Mouse (Mus musculus) intestine, embryonic 16.5 days (tissue): ENCODE results near the gene Klhl11. TPM values are rescaled to one million over a fixed set of nuclear protein-coding genes. Genes with fewer than 3 reads are reported as not detected.

Experiments used
- ATAC-seq: fragments of 200-750 bp; cut with Nextera tagmentation; 2 replicates; pipeline ENCODE4 v1.8.0; 2017; ENCODE audit warnings: moderate TSS enrichment, moderate library complexity
- H3K27ac ChIP-seq: fragments of 300-500 bp; sonication (generic); 2 replicates; pipeline ENCODE4 v1.5.1; 2014; ENCODE audit warnings: mild to moderate bottlenecking, low read length
- H3K27me3 ChIP-seq: fragments of 300-500 bp; sonication (generic); replicated peaks from 2 replicates; pipeline ENCODE4 v1.6.1; 2014; ENCODE audit warnings: low read length, control low read depth, mixed read lengths; ENCODE audit not compliant: control insufficient read depth, insufficient read depth
- H3K36me3 ChIP-seq: fragments of 300-500 bp; sonication (generic); 2 replicates; pipeline ENCODE4 v1.6.1; 2014; ENCODE audit warnings: low read length, control low read depth; ENCODE audit not compliant: control insufficient read depth, insufficient read depth
- H3K4me1 ChIP-seq: fragments of 300-500 bp; sonication (generic); 2 replicates; pipeline ENCODE4 v1.6.1; 2014; ENCODE audit warnings: low read length, control low read depth, mixed read lengths; ENCODE audit not compliant: control insufficient read depth, insufficient read depth
- H3K4me2 ChIP-seq: fragments of 300-500 bp; sonication (generic); 2 replicates; pipeline ENCODE4 v1.6.1; 2014; ENCODE audit warnings: low read depth, low read length, control low read depth
- H3K4me3 ChIP-seq: fragments of 300-500 bp; sonication (generic); 2 replicates; pipeline ENCODE4 v1.5.1; 2014; ENCODE audit warnings: mild to moderate bottlenecking, low read length
- H3K9ac ChIP-seq: fragments of 300-500 bp; sonication (generic); 2 replicates; pipeline ENCODE4 v1.6.1; 2014; ENCODE audit warnings: low read depth, low read length
- H3K9me3 ChIP-seq: fragments of 300-500 bp; sonication (generic); 2 replicates; pipeline ENCODE4 v1.6.1; 2016; ENCODE audit warnings: low read length, control low read depth; ENCODE audit not compliant: control insufficient read depth
- WGBS: fragments of 180-500 bp; shearing (Covaris S2); extraction: QIAGEN DNeasy Blood & Tissue Kit; methylation state at CpG from one replicate; pipeline ENCODE4 v1.1.7; 2014; 5-methylcytosine and 5-hydroxymethylcytosine counted together
- polyA plus RNA-seq: library from polyadenylated mRNA; unstranded; fragments of >200 nt; fragmentation: Nextera tagmentation; extraction: Ambion mirVana; gene quantifications from 2 replicates; pipeline ENCODE4 v1.2.1, GENCODE M21; 2015

Klhl11 gene
- polyA plus RNA-seq, 1 experiment from 2014 or later, result 4.0 TPM

GRCm38 (mm10) chr11:100484461-100484860 is 11.9 kb upstream of the Klhl11 start:
- no peak for ATAC-seq
- no peak overlapping the region for H3K27ac ChIP-seq
- peaks cover 28% of the 10 kb centered on the region for H3K36me3 ChIP-seq
- 94% methylated on average over 3 of the region's 3 CpGs for WGBS
- H3K4me3 ChIP-seq, result no peak overlapping the region
- no peak overlapping the region for H3K4me2 ChIP-seq
- no peak overlapping the region for H3K9ac ChIP-seq
- H3K27me3 ChIP-seq, result no peaks in the 10 kb centered on the region
- no peaks in the 10 kb centered on the region for H3K4me1 ChIP-seq
- H3K9me3 ChIP-seq, result no peaks in the 10 kb centered on the region

GRCm38 (mm10) chr11:100479152-100479551 is 6.6 kb upstream of the Klhl11 start:
- H3K27ac ChIP-seq, result no peak overlapping the region
- 56% methylated on average over 7 of the region's 7 CpGs for WGBS
- H3K36me3 ChIP-seq, result peaks cover 28% of the 10 kb centered on the region
- H3K4me3 ChIP-seq, result no peak overlapping the region
- no peaks in the 10 kb centered on the region for H3K4me1 ChIP-seq
- H3K27me3 ChIP-seq, result no peaks in the 10 kb centered on the region
- no peak overlapping the region for H3K9ac ChIP-seq
- no peaks in the 10 kb centered on the region for H3K9me3 ChIP-seq
- no peak for ATAC-seq
- H3K4me2 ChIP-seq, result no peak overlapping the region

GRCm38 (mm10) chr11:100476281-100476680 is 3.7 kb upstream of the Klhl11 start:
- no peak overlapping the region for H3K4me2 ChIP-seq
- no peak overlapping the region for H3K27ac ChIP-seq
- H3K4me1 ChIP-seq, result no peaks in the 10 kb centered on the region
- H3K4me3 ChIP-seq, result no peak overlapping the region
- no peaks in the 10 kb centered on the region for H3K27me3 ChIP-seq
- no peak for ATAC-seq
- no peaks in the 10 kb centered on the region for H3K9me3 ChIP-seq
- 88% methylated on average over 5 of the region's 5 CpGs for WGBS
- no peak overlapping the region for H3K9ac ChIP-seq
- peaks cover 18% of the 10 kb centered on the region for H3K36me3 ChIP-seq

GRCm38 (mm10) chr11:100472935-100473295 is 374 bp upstream of the Klhl11 start:
- Histone ChIP-seq H3K9ac (no peak overlapping the region), H3K4me2 (peak overlapping the region; percentile 14; the same call in 1 of the 2 replicates)

DNA sequence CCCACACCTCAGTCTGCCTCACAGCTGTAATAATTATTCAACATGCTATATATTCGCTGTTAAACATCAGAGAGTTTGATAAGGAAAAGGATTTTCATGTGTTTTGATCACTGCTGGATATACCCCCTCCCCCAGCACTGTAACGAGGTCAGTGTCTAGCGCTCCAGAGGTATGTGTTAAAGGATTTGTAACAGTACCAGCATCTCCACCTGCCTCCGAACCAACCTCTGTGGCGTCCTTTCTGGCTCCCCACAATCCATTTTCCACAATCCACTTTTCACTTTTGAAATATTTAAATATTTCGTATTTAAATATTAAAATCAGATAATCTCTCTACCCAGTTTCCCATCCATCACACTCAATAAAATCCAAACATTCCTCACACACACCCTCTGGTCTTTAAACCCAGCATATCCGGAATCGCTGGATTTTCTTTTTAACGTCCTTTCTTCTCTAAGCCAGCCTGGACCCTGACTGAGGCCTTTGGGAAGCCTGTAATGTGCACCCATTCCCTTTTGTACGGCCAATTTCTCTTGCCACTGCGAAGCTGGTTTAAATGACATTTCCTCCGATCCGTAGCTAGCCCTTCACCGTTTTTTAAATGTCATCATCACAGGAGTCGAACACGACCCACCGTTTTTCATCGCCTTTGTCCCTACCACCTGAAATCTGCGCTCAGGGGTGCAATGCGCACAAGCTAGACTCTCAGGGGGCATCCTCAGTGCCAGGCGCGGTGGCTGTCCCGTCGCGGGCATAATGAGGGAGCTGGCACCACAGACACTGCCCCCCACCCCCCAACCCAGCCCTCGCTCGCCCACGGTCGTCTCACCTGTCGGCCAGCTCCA is 967 bp downstream of the Klhl11 start:
- H3K36me3 ChIP-seq, result no peaks in the 10 kb centered on the region
- peaks cover 9% of the 10 kb centered on the region; the same call in 1 of the 2 replicates for H3K4me1 ChIP-seq
- WGBS, result 3% methylated on average over 30 of the region's 30 CpGs
- ATAC-seq, result no peak
- no peaks in the 10 kb centered on the region for H3K27me3 ChIP-seq
- peak overlapping the region; percentile 98 for H3K4me3 ChIP-seq
- H3K9ac ChIP-seq, result peak overlapping the region; percentile 95
- peak overlapping the region; percentile 92 for H3K4me2 ChIP-seq
- H3K27ac ChIP-seq, result peak overlapping the region; percentile 66; the same call in 1 of the 2 replicates
- H3K9me3 ChIP-seq, result no peaks in the 10 kb centered on the region

More at GRCm38 (mm10) chr11:100472935-100473295, 374 bp upstream of the Klhl11 start:
- Histone ChIP-seq H3K9me3 (no peaks in the 10 kb centered on the region), H3K4me3 (peak overlapping the region; percentile 98), H3K27me3 (no peaks in the 10 kb centered on the region), H3K4me1 (peaks cover 9% of the 10 kb centered on the region; the same call in 1 of the 2 replicates), H3K27ac (no peak overlapping the region), H3K36me3 (no peaks in the 10 kb centered on the region)
- ATAC-seq, result peak; percentile 39
- 35% methylated on average over 5 of the region's 5 CpGs for WGBS

DNA sequence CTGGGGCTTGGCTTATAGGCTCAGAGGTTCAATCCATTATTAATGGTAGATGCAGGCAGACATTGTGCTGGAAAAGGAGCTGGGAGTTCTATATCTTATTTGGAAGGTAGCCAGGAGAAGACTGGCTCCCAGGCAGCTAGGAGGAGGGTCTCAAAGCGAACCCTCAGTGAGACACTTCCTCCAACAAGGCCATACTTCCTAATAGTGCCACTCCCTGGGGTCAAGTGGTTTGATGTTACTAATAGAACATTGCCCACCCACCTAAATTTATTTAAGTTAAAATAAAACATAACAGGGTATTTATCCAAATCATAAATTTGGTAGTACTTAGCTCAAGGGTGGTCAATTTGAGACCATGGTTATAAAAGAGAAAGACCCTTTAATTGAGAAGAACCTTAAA is 6.7 kb downstream of the Klhl11 start:
- H3K9me3 ChIP-seq, result no peaks in the 10 kb centered on the region
- no peak overlapping the region for H3K9ac ChIP-seq
- 77% methylated on average over 1 of the region's 1 CpGs for WGBS
- peaks cover 7% of the 10 kb centered on the region; the same call in 1 of the 2 replicates for H3K36me3 ChIP-seq
- H3K4me1 ChIP-seq, result peaks cover 6% of the 10 kb centered on the region; the same call in 1 of the 2 replicates
- no peak overlapping the region for H3K4me3 ChIP-seq
- H3K27me3 ChIP-seq, result no peaks in the 10 kb centered on the region
- no peak for ATAC-seq
- H3K27ac ChIP-seq, result no peak overlapping the region
- H3K4me2 ChIP-seq, result no peak overlapping the region

DNA sequence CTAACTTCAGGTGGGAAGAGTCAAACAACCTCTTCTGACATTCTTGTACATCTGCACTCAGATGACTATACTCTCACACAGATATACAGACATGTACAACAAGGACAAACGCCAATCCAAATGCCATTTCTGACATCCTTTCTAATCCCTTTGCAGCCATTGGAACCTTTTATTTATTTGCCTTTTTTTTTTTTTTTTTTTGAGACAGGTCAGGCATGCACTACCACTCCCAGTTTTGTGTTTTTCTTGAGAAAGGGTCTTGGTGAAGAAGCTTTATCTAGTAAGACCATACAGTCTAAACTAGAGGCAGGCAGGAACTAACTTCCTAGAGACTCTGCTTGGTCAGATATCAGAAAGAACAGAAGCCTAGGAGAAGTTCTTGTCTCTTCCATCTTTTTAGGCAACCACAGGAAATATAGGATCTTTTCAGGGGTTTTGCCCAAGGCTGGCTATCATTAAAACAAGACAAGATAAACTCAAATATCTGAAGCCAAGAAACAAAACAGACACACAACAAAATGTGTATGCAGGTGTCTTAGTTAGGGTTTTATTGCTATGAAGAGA is 7.2 kb downstream of the Klhl11 start:
- 84% methylated on average over 1 of the region's 1 CpGs for WGBS
- peaks cover 7% of the 10 kb centered on the region; the same call in 1 of the 2 replicates for H3K36me3 ChIP-seq
- no peak overlapping the region for H3K27ac ChIP-seq
- H3K4me1 ChIP-seq, result peaks cover under 1% of the 10 kb centered on the region; the same call in 1 of the 2 replicates
- H3K4me3 ChIP-seq, result no peak overlapping the region
- no peak for ATAC-seq
- H3K27me3 ChIP-seq, result no peaks in the 10 kb centered on the region
- no peaks in the 10 kb centered on the region for H3K9me3 ChIP-seq
- no peak overlapping the region for H3K4me2 ChIP-seq
- no peak overlapping the region for H3K9ac ChIP-seq

GRCm38 (mm10) chr11:100462699-100463098 is 9.8 kb downstream of the Klhl11 start:
- ATAC-seq, result no peak

DNA sequence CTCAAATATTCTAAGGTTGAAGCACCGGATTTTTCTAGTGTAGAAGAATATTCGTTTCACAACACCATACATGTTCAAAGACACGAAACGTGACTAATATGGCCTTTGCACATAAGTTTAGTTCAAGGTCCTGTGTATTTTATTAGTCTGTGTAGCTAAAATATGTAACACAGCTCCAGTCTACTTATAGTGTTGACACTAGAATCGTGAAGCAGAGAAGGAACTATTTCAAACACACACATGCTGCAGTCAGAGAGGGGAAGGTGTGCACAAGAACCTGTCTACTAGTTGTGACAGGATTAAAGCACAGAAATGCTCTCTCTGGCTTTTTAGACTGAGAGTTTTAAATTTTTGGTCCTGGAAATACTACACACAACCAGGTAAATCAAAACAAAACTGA is 14.8 kb downstream of the Klhl11 start:
- WGBS, result 77% methylated on average over 5 of the region's 5 CpGs
- Histone ChIP-seq H3K4me2 (no peak overlapping the region), H3K9me3 (no peaks in the 10 kb centered on the region), H3K36me3 (peaks cover 7% of the 10 kb centered on the region; the same call in 1 of the 2 replicates), H3K4me1 (no peaks in the 10 kb centered on the region), H3K9ac (no peak overlapping the region), H3K4me3 (no peak overlapping the region), H3K27me3 (no peaks in the 10 kb centered on the region), H3K27ac (no peak overlapping the region)
- no peak for ATAC-seq

More at GRCm38 (mm10) chr11:100462699-100463098, 9.8 kb downstream of the Klhl11 start:
- Histone ChIP-seq H3K9ac (no peak overlapping the region), H3K27ac (no peak overlapping the region), H3K4me3 (no peak overlapping the region), H3K27me3 (no peaks in the 10 kb centered on the region), H3K36me3 (peaks cover 7% of the 10 kb centered on the region; the same call in 1 of the 2 replicates), H3K4me2 (no peak overlapping the region), H3K4me1 (no peaks in the 10 kb centered on the region), H3K9me3 (no peaks in the 10 kb centered on the region)
- 87% methylated on average over 10 of the region's 10 CpGs for WGBS
